Mouse (Mus musculus) ES-Bruce4 (cell line): ENCODE measurements around the gene Phf20. TPM values are rescaled to one million over a fixed set of nuclear protein-coding genes. Genes with fewer than 3 reads are reported as not detected.

Experiments
- H3K27ac ChIP-seq: 2 replicates; pipeline ENCODE4 v1.5.1; 2012; ENCODE audit warnings: low read length, inconsistent platforms; ENCODE audit not compliant: insufficient read depth
- H3K27me3 ChIP-seq: 2 replicates; pipeline ENCODE4 v1.6.1; 2012; ENCODE audit warnings: mild to moderate bottlenecking, low read length, inconsistent platforms; ENCODE audit not compliant: control insufficient read depth, poor library complexity, insufficient read depth, severe bottlenecking
- H3K36me3 ChIP-seq: 2 replicates; pipeline ENCODE4 v1.6.1; 2012; ENCODE audit warnings: inconsistent platforms, mild to moderate bottlenecking, low read length, moderate library complexity; ENCODE audit not compliant: control insufficient read depth, poor library complexity, insufficient read depth, severe bottlenecking
- H3K4me1 ChIP-seq: one replicate; pipeline ENCODE4 v1.8.1; 2011; ENCODE audit warnings: low read length; ENCODE audit not compliant: control insufficient read depth, insufficient read depth
- H3K4me3 ChIP-seq: 2 replicates; pipeline ENCODE4 v1.5.1; 2011; ENCODE audit warnings: low read depth, mild to moderate bottlenecking, low read length
- H3K9ac ChIP-seq: 2 replicates; pipeline ENCODE4 v1.6.1; 2012; ENCODE audit warnings: low read depth, mild to moderate bottlenecking, inconsistent platforms; ENCODE audit not compliant: poor library complexity, severe bottlenecking
- H3K9me3 ChIP-seq: replicated peaks from 2 replicates; pipeline ENCODE4 v1.6.1; 2012; ENCODE audit warnings: mild to moderate bottlenecking, low read length, inconsistent platforms; ENCODE audit not compliant: control insufficient read depth, poor library complexity, insufficient read depth, severe bottlenecking
- CTCF ChIP-seq: IDR thresholded peaks from one replicate; pipeline ENCODE4 v1.8.1; 2011; ENCODE audit warnings: low read depth, low read length
- EP300 ChIP-seq: IDR thresholded peaks from 2 replicates; pipeline ENCODE4 v1.6.1; 2011; ENCODE audit warnings: low read depth, low read length; ENCODE audit not compliant: insufficient read depth
- POLR2A ChIP-seq: IDR thresholded peaks from one replicate; pipeline ENCODE4 v1.8.1; 2011; ENCODE audit warnings: low read length; ENCODE audit not compliant: insufficient read depth
- polyA plus RNA-seq: library from polyadenylated mRNA; stranded (reverse); fragments of >200 nt; gene quantifications from 2 replicates; pipeline ENCODE4 v1.2.4, GENCODE M21; 2011; ENCODE audit warnings: low read depth; ENCODE audit not compliant: missing spikeins, insufficient read depth, insufficient read length

Gene Phf20
- polyA plus RNA-seq, 1 experiment: 78.8 TPM

DNA sequence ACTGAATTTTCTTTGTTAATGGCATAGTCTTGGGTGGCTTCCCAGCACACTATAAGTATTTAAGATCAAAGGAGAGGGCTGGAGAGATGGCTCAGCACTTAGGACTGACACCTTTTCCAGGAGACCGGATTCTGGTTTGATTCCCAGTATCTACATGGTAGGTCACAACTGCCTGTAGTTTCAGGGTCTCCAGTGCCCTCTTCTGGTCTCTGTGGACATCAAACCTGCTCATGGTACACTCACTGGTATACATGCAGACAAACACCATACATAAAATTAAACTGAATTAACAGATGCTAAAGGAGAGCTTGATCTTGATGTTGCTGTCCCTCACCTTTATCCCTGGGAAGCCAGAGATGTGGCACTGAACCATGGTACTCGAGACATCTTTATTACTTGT is 64.7 kb downstream of the Phf20 start:
- H3K4me3 ChIP-seq: no peak overlapping the region
- TF ChIP-seq CTCF (peak; percentile 9), POLR2A (no peak), EP300 (no peak)
- no peak overlapping the region for H3K27ac ChIP-seq
- H3K27me3 ChIP-seq: no peaks in the 10 kb centered on the region
- no peaks in the 10 kb centered on the region for H3K4me1 ChIP-seq
- no peak overlapping the region for H3K9ac ChIP-seq
- H3K36me3 ChIP-seq: peaks cover 11% of the 10 kb centered on the region
- H3K9me3 ChIP-seq: no peaks in the 10 kb centered on the region

DNA sequence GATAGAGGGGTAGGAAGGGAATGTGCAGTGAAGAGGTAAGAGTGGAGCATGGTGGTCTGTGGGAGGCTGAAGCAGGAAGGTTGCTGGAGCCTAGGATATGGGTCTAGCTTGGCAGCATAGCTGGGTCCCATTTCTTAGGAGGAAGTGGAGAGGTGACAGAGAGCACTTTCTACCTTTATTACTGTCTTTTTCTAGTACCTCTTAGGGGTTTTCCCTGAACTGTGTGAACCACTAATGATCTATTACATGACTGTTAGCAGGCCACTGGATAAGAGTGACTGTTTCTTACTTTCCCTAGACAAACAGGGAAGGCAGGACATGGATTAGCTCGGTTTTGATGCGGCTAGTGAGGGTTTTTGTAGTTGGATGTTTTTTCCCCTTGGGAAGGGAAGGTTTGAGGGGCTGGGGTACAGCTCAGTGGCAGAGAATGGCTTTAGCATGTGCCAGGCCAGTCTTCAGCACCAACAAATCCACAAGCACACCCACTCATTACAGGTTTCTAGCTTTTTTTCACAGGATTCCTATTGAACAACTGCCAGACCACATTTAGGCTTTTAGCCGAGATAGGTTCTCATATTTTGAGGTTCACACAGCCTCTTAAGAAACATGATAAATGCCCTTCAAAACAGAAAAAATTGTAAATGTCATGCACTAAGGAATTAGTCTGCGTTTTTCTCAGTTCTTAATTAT is 67.1 kb downstream of the Phf20 start:
- Histone ChIP-seq H3K9ac (no peak overlapping the region), H3K4me1 (no peaks in the 10 kb centered on the region), H3K27me3 (no peaks in the 10 kb centered on the region), H3K4me3 (no peak overlapping the region), H3K27ac (no peak overlapping the region), H3K36me3 (peaks cover 6% of the 10 kb centered on the region; the same call in 1 of the 2 replicates), H3K9me3 (no peaks in the 10 kb centered on the region)
- TF ChIP-seq EP300: no peak

DNA sequence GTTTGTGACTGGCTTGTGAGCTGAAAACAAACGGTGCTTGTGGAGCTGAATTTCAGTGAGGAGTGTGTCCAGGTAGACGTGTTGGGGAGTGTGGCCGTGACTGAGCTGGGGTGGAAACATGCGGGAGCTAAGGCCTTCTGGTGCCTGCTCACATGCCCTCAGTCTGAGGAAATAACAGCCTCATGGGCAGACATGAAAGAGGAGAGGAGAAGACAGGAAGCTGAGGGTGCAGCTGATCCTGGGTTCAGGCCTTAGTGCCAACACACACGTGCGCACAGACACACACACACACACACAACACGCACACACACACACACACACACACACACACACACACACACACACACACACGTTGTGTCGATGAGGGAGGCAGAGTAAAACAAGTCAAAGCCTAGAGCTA is 71.4 kb downstream of the Phf20 start:
- TF ChIP-seq POLR2A (no peak), EP300 (no peak), CTCF (no peak)
- Histone ChIP-seq H3K36me3 (peaks cover 2% of the 10 kb centered on the region; the same call in 1 of the 2 replicates), H3K27ac (no peak overlapping the region), H3K9me3 (no peaks in the 10 kb centered on the region), H3K9ac (no peak overlapping the region), H3K4me3 (no peak overlapping the region), H3K27me3 (no peaks in the 10 kb centered on the region), H3K4me1 (no peaks in the 10 kb centered on the region)

DNA sequence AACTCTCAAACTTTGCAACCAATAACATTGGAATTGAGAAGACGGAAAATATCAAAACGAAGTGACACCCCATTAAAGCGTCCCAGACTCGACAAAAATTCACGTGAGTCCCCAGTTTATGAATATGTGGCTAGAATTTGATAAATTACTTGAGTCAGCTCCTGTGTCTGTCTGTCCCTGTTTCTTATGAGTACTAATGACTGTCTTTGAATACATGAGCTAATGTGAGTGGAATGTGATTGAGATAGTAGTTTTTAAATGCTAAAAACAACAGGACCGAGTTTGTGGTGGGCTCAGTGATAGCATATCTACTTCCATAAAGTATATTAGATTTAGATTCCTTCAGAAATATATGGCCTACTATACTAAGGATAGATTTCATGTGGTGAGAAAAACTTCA is 76.3 kb downstream of the Phf20 start:
- Histone ChIP-seq H3K4me3 (no peak overlapping the region), H3K27ac (no peak overlapping the region), H3K9me3 (no peaks in the 10 kb centered on the region), H3K9ac (no peak overlapping the region), H3K36me3 (peaks cover 21% of the 10 kb centered on the region), H3K4me1 (no peaks in the 10 kb centered on the region), H3K27me3 (no peaks in the 10 kb centered on the region)
- TF ChIP-seq EP300 (no peak), CTCF (no peak)

DNA sequence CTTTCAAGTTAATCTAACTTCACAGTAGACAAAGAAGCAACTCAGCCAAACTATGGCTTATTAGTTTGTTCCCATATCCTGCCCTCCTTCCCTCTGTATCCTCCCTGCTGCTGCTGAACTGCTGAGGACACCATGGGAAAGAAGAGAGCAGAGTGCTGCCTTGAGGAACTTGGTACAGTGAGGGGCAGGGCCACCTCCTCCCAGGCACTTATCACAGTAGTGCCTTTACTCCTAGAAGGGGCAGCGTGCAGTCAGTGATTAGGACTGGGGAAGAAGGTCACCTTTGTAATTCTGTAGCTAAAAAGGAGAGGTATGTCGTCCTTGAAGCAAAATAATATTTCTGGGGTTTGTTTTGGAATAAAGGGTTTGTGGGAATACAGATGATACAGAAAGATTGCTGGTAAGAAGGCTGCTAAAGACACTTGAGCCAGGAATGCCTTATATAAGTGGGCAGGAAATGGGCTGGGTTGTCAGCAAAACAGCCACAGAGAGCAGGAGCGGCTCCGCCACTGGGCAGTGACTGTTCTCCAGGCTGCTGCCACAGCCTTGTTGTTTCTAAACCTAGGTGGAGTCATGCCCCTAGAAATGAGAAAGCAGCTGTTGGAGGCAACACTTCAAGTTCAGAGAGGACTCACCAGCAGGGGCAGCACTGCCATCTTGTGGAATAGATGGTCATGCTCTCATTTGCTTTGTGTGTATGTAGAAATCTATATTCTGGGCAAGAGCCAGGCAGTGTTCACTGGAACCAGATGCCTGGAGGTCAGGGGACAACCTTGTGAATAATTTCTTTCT is 82.2 kb downstream of the Phf20 start:
- Histone ChIP-seq H3K27me3 (no peaks in the 10 kb centered on the region), H3K4me3 (no peak overlapping the region), H3K4me1 (no peaks in the 10 kb centered on the region), H3K36me3 (peaks cover 25% of the 10 kb centered on the region), H3K27ac (no peak overlapping the region), H3K9me3 (no peaks in the 10 kb centered on the region), H3K9ac (no peak overlapping the region)
- TF ChIP-seq POLR2A (no peak), CTCF (peak; percentile 63), EP300 (no peak)

DNA sequence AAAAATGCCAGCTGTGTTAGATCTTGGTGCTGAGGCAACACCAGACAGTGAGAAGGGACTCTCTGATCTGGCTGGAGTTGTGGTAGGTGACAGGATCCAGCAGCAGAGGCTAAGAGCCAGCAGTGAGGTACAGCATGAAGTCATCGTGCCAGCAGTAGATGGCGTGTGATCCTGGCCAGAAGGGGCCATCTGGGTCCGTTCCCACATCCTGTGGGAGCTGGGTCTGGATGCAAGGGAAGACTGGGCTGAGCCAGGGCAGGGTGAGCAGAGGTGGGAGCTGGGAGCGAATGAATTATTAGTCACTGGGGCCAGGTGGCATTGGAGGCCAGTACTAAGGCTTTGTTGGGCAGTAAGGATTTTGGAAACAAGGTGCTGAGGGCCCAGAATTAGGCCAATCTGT is 85.0 kb downstream of the Phf20 start:
- Histone ChIP-seq H3K9ac (no peak overlapping the region), H3K27me3 (no peaks in the 10 kb centered on the region), H3K9me3 (no peaks in the 10 kb centered on the region), H3K27ac (no peak overlapping the region), H3K4me3 (no peak overlapping the region), H3K36me3 (peaks cover 22% of the 10 kb centered on the region), H3K4me1 (no peaks in the 10 kb centered on the region)
- TF ChIP-seq CTCF: no peak
